Mouse (Mus musculus): ENCODE data around the gene Mrps17. TPM values are rescaled to one million over a fixed set of nuclear protein-coding genes. Genes with fewer than 3 reads are reported as not detected.
"Not testable (repeated sequence)": the region's sequence is repeated elsewhere in the genome, so short reads cannot be mapped to it uniquely, and the experiment has no call there.

The Mrps17 gene
- total RNA-seq (2021) = 10 to 100 TPM; 73.6 to 77.7 TPM
- long read RNA-seq, experiment 1, full-length matches to known transcripts = 32 of 58 reads
- long read RNA-seq, experiment 1, partial matches to known transcripts = 7 of 58 reads
- long read RNA-seq, experiment 1, other reads (novel, unspliced or antisense) = 19 of 58 reads
- long read RNA-seq, experiment 2, full-length matches to known transcripts = 48 of 73 reads
- long read RNA-seq, experiment 2, partial matches to known transcripts = 5 of 73 reads
- long read RNA-seq, experiment 2, other reads (novel, unspliced or antisense) = 20 of 73 reads

GRCm38 (mm10) chr5:129715326-129715861 lies at the start of gene Mrps17:
Gene Mrps17 (plus strand): TSS chr5:129715497.
- peak; percentile 92 to 94 for DNase-seq (ENCODE audit: low spot score in 2 of 2)
- H3K27ac ChIP-seq = peak within 1 kb of the TSS; percentile 91
- TF ChIP-seq CTCF (conservative IDR thresholded peaks at IDR 0.05) = peak; percentile 36
- H3K4me3 ChIP-seq = peak within 1 kb of the TSS; percentile 81

DNA sequence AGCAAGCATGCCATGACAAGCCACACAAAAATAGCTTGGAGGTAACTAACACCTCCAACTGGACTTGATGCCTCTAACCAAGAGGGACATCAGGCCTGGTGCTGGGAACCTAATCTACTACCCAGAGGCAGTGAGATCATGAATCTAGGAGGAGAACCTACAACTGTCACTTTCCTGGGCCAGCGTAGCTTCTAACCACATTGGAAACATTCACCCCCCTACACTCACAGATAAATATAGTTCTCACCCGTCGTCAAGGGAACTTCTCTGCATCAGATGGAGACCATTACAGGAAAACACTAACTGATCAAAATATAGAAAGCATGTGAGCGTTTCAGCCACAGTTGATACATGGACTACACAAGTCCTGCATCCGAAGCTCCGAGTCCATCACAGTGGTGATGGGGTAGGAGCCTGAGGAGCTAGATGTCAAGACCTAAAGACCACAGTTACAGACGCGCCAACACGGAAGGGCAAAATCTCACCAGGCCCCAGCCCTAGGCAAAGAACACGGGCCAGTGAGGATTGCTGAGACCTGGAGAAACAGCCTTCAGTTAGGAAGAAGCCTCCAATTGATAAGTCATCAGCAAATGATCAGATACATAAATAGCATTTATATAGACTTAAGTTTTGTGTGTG lies 48.9 kb upstream of the Mrps17 start:
- peak in 1 of 2 experiments; percentile 8 for DNase-seq (ENCODE audit: low spot score in 2 of 2)
- Histone ChIP-seq H3K4me3 (peak overlapping the region; percentile 12; the same call in 1 of the 2 replicates), H3K27ac (peak overlapping the region; percentile 83)
- TF ChIP-seq CTCF (conservative IDR thresholded peaks at IDR 0.05) = no peak

DNA sequence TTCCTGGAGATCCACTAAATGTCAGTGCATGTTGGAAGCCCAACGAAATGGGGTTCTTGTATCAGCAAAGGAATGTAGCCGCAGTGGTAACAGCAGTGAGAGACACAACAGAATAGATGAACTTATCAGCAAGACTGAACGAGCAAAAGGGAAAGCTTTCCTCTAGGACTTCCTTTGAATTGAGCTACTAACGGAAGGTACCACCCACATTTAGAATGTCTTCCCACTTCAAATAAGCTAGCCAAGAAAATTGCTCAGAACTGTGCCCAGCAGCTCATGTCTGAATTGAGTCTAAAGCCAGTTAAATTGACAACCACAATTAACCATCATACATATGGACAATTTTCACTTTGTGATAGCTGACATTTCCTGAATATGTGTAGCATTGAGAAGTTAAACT lies 47.4 kb upstream of the Mrps17 start:
- Histone ChIP-seq H3K27ac (0 out of 2 replicates have a peak overlapping the region, but pooled peaks have one; percentile 83), H3K4me3 (no peak overlapping the region)
- no peak for DNase-seq (ENCODE audit: low spot score in 2 of 2)
- TF ChIP-seq CTCF (conservative IDR thresholded peaks at IDR 0.05) = no peak

DNA sequence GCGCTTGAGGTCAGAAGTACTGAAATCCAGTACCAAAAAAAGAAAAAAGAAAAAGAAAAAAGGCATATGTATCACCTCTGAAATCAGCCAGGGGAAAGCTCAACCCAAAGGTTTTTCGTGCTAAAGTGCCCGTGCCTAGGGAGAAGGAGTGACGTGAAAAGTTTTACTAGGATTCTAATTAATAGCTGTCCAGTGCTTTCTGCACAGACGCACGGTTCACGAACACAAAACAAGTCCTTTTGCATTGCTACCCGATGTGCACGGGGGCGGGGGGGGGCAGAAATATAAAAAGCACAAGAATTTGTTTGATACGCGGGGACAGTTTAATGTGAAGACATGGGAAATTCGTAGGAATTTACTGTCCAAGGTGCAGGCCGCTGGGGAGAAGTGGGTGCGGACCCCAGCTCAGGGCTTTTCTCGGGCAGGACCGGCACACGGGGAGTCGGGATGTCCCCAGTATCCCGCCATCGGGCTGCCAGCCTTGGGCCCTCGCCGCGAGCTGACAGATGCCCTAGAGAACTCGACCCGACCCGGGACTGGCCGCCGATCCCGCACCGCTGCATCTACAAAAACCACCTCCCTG lies 45.8 kb upstream of the Mrps17 start:
- Histone ChIP-seq H3K4me3 (peak overlapping the region; percentile 85), H3K27ac (peak overlapping the region; percentile 97)
- DNase-seq (ENCODE audit: low spot score in 2 of 2) = no peak
- no peak for TF ChIP-seq CTCF (conservative IDR thresholded peaks at IDR 0.05)

DNA sequence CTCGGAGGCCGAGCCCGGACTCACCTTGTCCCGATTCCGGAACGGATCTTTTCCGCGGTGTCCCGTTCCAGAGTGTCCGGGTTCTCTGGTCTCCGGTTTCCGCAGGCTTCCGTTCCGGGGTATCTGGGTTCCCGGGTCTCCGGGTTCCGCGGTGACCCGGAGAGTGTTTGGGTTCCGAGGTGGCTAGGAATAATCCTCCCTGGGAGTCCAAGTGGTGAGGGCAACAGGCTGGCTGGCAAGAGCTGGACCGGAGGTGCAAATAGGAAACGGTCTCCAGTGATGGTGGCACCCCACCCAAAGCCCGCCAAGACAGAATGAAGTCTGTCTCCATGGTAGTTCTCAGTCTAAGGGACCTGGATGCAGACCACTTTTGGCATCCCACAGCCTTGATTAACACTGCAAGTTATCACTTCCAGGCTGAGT lies 45.2 kb upstream of the Mrps17 start, which contains the start of gene Zfp11:
Zfp11 (minus strand) TSS at position 64 of the 423 bp plus-strand sequence.
- H3K27ac ChIP-seq = peak within 1 kb of the TSS; percentile 97
- peak; percentile 58 to 86 for DNase-seq (ENCODE audit: low spot score in 2 of 2)
- peak within 1 kb of the TSS; percentile 85 for H3K4me3 ChIP-seq
- TF ChIP-seq CTCF (conservative IDR thresholded peaks at IDR 0.05) = no peak

GRCm38 (mm10) chr5:129685141-129685540 lies 30.2 kb upstream of the Mrps17 start:
- H3K4me3 ChIP-seq; H3K27ac ChIP-seq; DNase-seq (ENCODE audit: low spot score in 2 of 2): not testable (repeated sequence)

- TF ChIP-seq CTCF (conservative IDR thresholded peaks at IDR 0.05) = no peak
- no peak for DNase-seq (ENCODE audit: low spot score in 2 of 2)
- no peak overlapping the region for H3K27ac ChIP-seq
- H3K4me3 ChIP-seq = no peak overlapping the region
Observed at GRCm38 (mm10) chr5:129687621-129688020, 27.7 kb upstream of the Mrps17 start.

DNA sequence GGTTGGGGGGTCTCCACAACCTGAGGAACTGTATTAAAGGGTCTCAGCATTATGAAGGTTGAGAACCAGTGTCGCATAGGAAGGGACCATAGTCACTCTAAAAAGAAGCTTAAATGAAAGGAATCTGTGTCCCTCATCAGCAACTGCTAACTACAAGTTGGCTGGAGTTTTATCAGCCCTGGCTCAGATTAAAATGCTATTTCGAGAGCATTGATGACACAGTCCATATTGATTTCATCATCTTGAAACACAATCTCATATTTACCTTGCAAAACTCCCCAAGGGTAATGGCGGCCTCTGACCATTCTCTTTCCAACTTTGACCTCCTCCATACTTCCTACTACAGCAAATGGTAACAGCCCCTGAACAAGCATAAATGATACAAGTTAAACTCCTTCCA lies 24.8 kb upstream of the Mrps17 start:
- no peak for DNase-seq (ENCODE audit: low spot score in 2 of 2)
- H3K27ac ChIP-seq = no peak overlapping the region
- H3K4me3 ChIP-seq = no peak overlapping the region
- TF ChIP-seq CTCF (conservative IDR thresholded peaks at IDR 0.05) = no peak

GRCm38 (mm10) chr5:129700506-129700905 lies 14.8 kb upstream of the Mrps17 start:
- Histone ChIP-seq H3K4me3 (no peak overlapping the region), H3K27ac (no peak overlapping the region)
- no peak for TF ChIP-seq CTCF (conservative IDR thresholded peaks at IDR 0.05)
- DNase-seq (ENCODE audit: low spot score in 2 of 2) = no peak

- DNase-seq (ENCODE audit: low spot score in 2 of 2) = no peak
- H3K27ac ChIP-seq = no peak overlapping the region
- TF ChIP-seq CTCF (conservative IDR thresholded peaks at IDR 0.05) = no peak
- no peak overlapping the region for H3K4me3 ChIP-seq
Observed at GRCm38 (mm10) chr5:129701706-129702105, 13.6 kb upstream of the Mrps17 start.

- DNase-seq (ENCODE audit: low spot score in 2 of 2) = no peak
- H3K27ac ChIP-seq = no peak overlapping the region
- no peak for TF ChIP-seq CTCF (conservative IDR thresholded peaks at IDR 0.05)
- H3K4me3 ChIP-seq = no peak overlapping the region
Observed at GRCm38 (mm10) chr5:129703368-129703767, 11.9 kb upstream of the Mrps17 start.

GRCm38 (mm10) chr5:129708412-129708811 lies 6.9 kb upstream of the Mrps17 start, which contains the start of gene Sept14:
Gene Sept14 (minus strand): TSS chr5:129708512.
- TF ChIP-seq CTCF (conservative IDR thresholded peaks at IDR 0.05) = no peak
- DNase-seq (ENCODE audit: low spot score in 2 of 2) = no peak
- H3K27ac ChIP-seq = no peak within 1 kb of the TSS
- H3K4me3 ChIP-seq = no peak within 1 kb of the TSS

GRCm38 (mm10) chr5:129717016-129717415 lies 1.7 kb downstream of the Mrps17 start:
- no peak overlapping the region for H3K4me3 ChIP-seq
- no peak overlapping the region for H3K27ac ChIP-seq
- DNase-seq (ENCODE audit: low spot score in 2 of 2) = no peak
- peak; percentile 25 for TF ChIP-seq CTCF (conservative IDR thresholded peaks at IDR 0.05)

All from layer of hippocampus, adult 2 months (tissue).